Mouse (Mus musculus): ENCODE measurements around the gene Tmem94. TPM values are rescaled to one million over a fixed set of nuclear protein-coding genes. Genes with fewer than 3 reads are reported as not detected.

Gene Tmem94
- polyA plus RNA-seq, 1 experiment from 2014 or later = 15.4 TPM

- H3K27me3 ChIP-seq (replicated peaks; ENCODE audit: control insufficient read depth, insufficient read depth, low read length) = no peaks in the 10 kb centered on the region
- no peaks in the 10 kb centered on the region for H3K9me3 ChIP-seq (ENCODE audit: control insufficient read depth, low read length)
- no peak for DNase-seq (ENCODE audit: low spot score)
- WGBS = 48% methylated on average over 13 of the region's 13 CpGs
- H3K4me1 ChIP-seq (ENCODE audit: control insufficient read depth, insufficient read depth, low read length) = peaks cover 11% of the 10 kb centered on the region
- no peak overlapping the region for H3K27ac ChIP-seq (replicated peaks; ENCODE audit: low read depth, low read length)
- no peak overlapping the region for H3K4me2 ChIP-seq (ENCODE audit: low read depth, low read length)
- H3K36me3 ChIP-seq (ENCODE audit: control insufficient read depth, insufficient read depth, low read length) = no peaks in the 10 kb centered on the region
- no peak for ATAC-seq (ENCODE audit: low read depth)
- H3K4me3 ChIP-seq (ENCODE audit: low read depth, low read length) = no peak overlapping the region
- H3K9ac ChIP-seq (ENCODE audit: low read depth, low read length) = no peak overlapping the region
Observed at GRCm38 (mm10) chr11:115738275-115738885, 26.9 kb upstream of the Tmem94 start.

- 80% methylated on average over 11 of the region's 11 CpGs for WGBS
- Histone ChIP-seq H3K27me3 (replicated peaks; ENCODE audit: control insufficient read depth, insufficient read depth, low read length) (no peaks in the 10 kb centered on the region), H3K27ac (replicated peaks; ENCODE audit: low read depth, low read length) (no peak overlapping the region), H3K36me3 (ENCODE audit: control insufficient read depth, insufficient read depth, low read length) (no peaks in the 10 kb centered on the region), H3K9ac (ENCODE audit: low read depth, low read length) (no peak overlapping the region), H3K9me3 (ENCODE audit: control insufficient read depth, low read length) (no peaks in the 10 kb centered on the region), H3K4me1 (ENCODE audit: control insufficient read depth, insufficient read depth, low read length) (peaks cover 7% of the 10 kb centered on the region), H3K4me2 (ENCODE audit: low read depth, low read length) (no peak overlapping the region), H3K4me3 (ENCODE audit: low read depth, low read length) (no peak overlapping the region)
- no peak for DNase-seq (ENCODE audit: low spot score)
- no peak for ATAC-seq (ENCODE audit: low read depth)
Observed at GRCm38 (mm10) chr11:115741070-115741469, 24.2 kb upstream of the Tmem94 start.

GRCm38 (mm10) chr11:115742926-115743325, 22.3 kb upstream of the Tmem94 start:
- H3K27ac ChIP-seq (replicated peaks; ENCODE audit: low read depth, low read length) = no peak overlapping the region
- H3K36me3 ChIP-seq (ENCODE audit: control insufficient read depth, insufficient read depth, low read length) = no peaks in the 10 kb centered on the region
- no peaks in the 10 kb centered on the region for H3K27me3 ChIP-seq (replicated peaks; ENCODE audit: control insufficient read depth, insufficient read depth, low read length)
- H3K9me3 ChIP-seq (ENCODE audit: control insufficient read depth, low read length) = no peaks in the 10 kb centered on the region
- peaks cover 7% of the 10 kb centered on the region for H3K4me1 ChIP-seq (ENCODE audit: control insufficient read depth, insufficient read depth, low read length)
- no peak overlapping the region for H3K9ac ChIP-seq (ENCODE audit: low read depth, low read length)
- no peak for DNase-seq (ENCODE audit: low spot score)
- H3K4me2 ChIP-seq (ENCODE audit: low read depth, low read length) = no peak overlapping the region
- WGBS = 82% methylated on average over 9 of the region's 9 CpGs
- no peak for ATAC-seq (ENCODE audit: low read depth)
- no peak overlapping the region for H3K4me3 ChIP-seq (ENCODE audit: low read depth, low read length)

- no peaks in the 10 kb centered on the region for H3K9me3 ChIP-seq (ENCODE audit: control insufficient read depth, low read length)
- WGBS = 81% methylated on average over 5 of the region's 5 CpGs
- no peak overlapping the region for H3K27ac ChIP-seq (replicated peaks; ENCODE audit: low read depth, low read length)
Observed at GRCm38 (mm10) chr11:115744385-115744784, 20.8 kb upstream of the Tmem94 start.

GRCm38 (mm10) chr11:115746109-115746508, 19.1 kb upstream of the Tmem94 start:
- Histone ChIP-seq H3K9ac (ENCODE audit: low read depth, low read length) (no peak overlapping the region), H3K27me3 (replicated peaks; ENCODE audit: control insufficient read depth, insufficient read depth, low read length) (no peaks in the 10 kb centered on the region), H3K4me1 (ENCODE audit: control insufficient read depth, insufficient read depth, low read length) (no peaks in the 10 kb centered on the region), H3K4me3 (ENCODE audit: low read depth, low read length) (no peak overlapping the region), H3K9me3 (ENCODE audit: control insufficient read depth, low read length) (no peaks in the 10 kb centered on the region), H3K36me3 (ENCODE audit: control insufficient read depth, insufficient read depth, low read length) (no peaks in the 10 kb centered on the region), H3K4me2 (ENCODE audit: low read depth, low read length) (no peak overlapping the region), H3K27ac (replicated peaks; ENCODE audit: low read depth, low read length) (no peak overlapping the region)
- 73% methylated on average over 1 of the region's 1 CpGs for WGBS
- DNase-seq (ENCODE audit: low spot score) (no peak), ATAC-seq (ENCODE audit: low read depth) (no peak)

More at GRCm38 (mm10) chr11:115744385-115744784, 20.8 kb upstream of the Tmem94 start:
- no peaks in the 10 kb centered on the region for H3K36me3 ChIP-seq (ENCODE audit: control insufficient read depth, insufficient read depth, low read length)
- no peak overlapping the region for H3K9ac ChIP-seq (ENCODE audit: low read depth, low read length)
- no peak overlapping the region for H3K4me3 ChIP-seq (ENCODE audit: low read depth, low read length)
- no peaks in the 10 kb centered on the region for H3K27me3 ChIP-seq (replicated peaks; ENCODE audit: control insufficient read depth, insufficient read depth, low read length)
- no peak overlapping the region for H3K4me2 ChIP-seq (ENCODE audit: low read depth, low read length)
- H3K4me1 ChIP-seq (ENCODE audit: control insufficient read depth, insufficient read depth, low read length) = no peaks in the 10 kb centered on the region
- DNase-seq (ENCODE audit: low spot score) (no peak), ATAC-seq (ENCODE audit: low read depth) (no peak)

GRCm38 (mm10) chr11:115746762-115747161, 18.5 kb upstream of the Tmem94 start:
- no peaks in the 10 kb centered on the region for H3K9me3 ChIP-seq (ENCODE audit: control insufficient read depth, low read length)
- no peak overlapping the region for H3K4me3 ChIP-seq (ENCODE audit: low read depth, low read length)
- DNase-seq (ENCODE audit: low spot score) = no peak
- ATAC-seq (ENCODE audit: low read depth) = no peak
- no peaks in the 10 kb centered on the region for H3K36me3 ChIP-seq (ENCODE audit: control insufficient read depth, insufficient read depth, low read length)
- WGBS = 55% methylated on average over 8 of the region's 8 CpGs
- H3K4me1 ChIP-seq (ENCODE audit: control insufficient read depth, insufficient read depth, low read length) = no peaks in the 10 kb centered on the region
- no peak overlapping the region for H3K4me2 ChIP-seq (ENCODE audit: low read depth, low read length)
- no peaks in the 10 kb centered on the region for H3K27me3 ChIP-seq (replicated peaks; ENCODE audit: control insufficient read depth, insufficient read depth, low read length)
- no peak overlapping the region for H3K9ac ChIP-seq (ENCODE audit: low read depth, low read length)
- no peak overlapping the region for H3K27ac ChIP-seq (replicated peaks; ENCODE audit: low read depth, low read length)

- Histone ChIP-seq H3K9me3 (ENCODE audit: control insufficient read depth, low read length) (no peaks in the 10 kb centered on the region), H3K36me3 (ENCODE audit: control insufficient read depth, insufficient read depth, low read length) (no peaks in the 10 kb centered on the region), H3K9ac (ENCODE audit: low read depth, low read length) (0 out of 2 replicates have a peak overlapping the region, but pooled peaks have one; percentile 25), H3K4me2 (ENCODE audit: low read depth, low read length) (peak overlapping the region; percentile 45), H3K27me3 (replicated peaks; ENCODE audit: control insufficient read depth, insufficient read depth, low read length) (no peaks in the 10 kb centered on the region), H3K4me1 (ENCODE audit: control insufficient read depth, insufficient read depth, low read length) (no peaks in the 10 kb centered on the region), H3K4me3 (ENCODE audit: low read depth, low read length) (peak overlapping the region; percentile 6; the same call in 1 of the 2 replicates), H3K27ac (replicated peaks; ENCODE audit: low read depth, low read length) (no peak overlapping the region)
- 11% methylated on average over 8 of the region's 15 CpGs for WGBS
- no peak for ATAC-seq (ENCODE audit: low read depth)
- no peak for DNase-seq (ENCODE audit: low spot score)
Observed at GRCm38 (mm10) chr11:115747351-115747750, 17.9 kb upstream of the Tmem94 start.

- Histone ChIP-seq H3K4me1 (ENCODE audit: control insufficient read depth, insufficient read depth, low read length) (no peaks in the 10 kb centered on the region), H3K4me2 (ENCODE audit: low read depth, low read length) (no peak overlapping the region), H3K27me3 (replicated peaks; ENCODE audit: control insufficient read depth, insufficient read depth, low read length) (no peaks in the 10 kb centered on the region), H3K4me3 (ENCODE audit: low read depth, low read length) (no peak overlapping the region), H3K27ac (replicated peaks; ENCODE audit: low read depth, low read length) (no peak overlapping the region), H3K36me3 (ENCODE audit: control insufficient read depth, insufficient read depth, low read length) (no peaks in the 10 kb centered on the region), H3K9ac (ENCODE audit: low read depth, low read length) (no peak overlapping the region), H3K9me3 (ENCODE audit: control insufficient read depth, low read length) (no peaks in the 10 kb centered on the region)
- no peak for ATAC-seq (ENCODE audit: low read depth)
- no peak for DNase-seq (ENCODE audit: low spot score)
- 88% methylated on average over 5 of the region's 5 CpGs for WGBS
Observed at GRCm38 (mm10) chr11:115749834-115750233, 15.4 kb upstream of the Tmem94 start.

- H3K27ac ChIP-seq (replicated peaks; ENCODE audit: low read depth, low read length) = no peak overlapping the region
- H3K4me2 ChIP-seq (ENCODE audit: low read depth, low read length) = no peak overlapping the region
- no peak overlapping the region for H3K9ac ChIP-seq (ENCODE audit: low read depth, low read length)
- H3K4me3 ChIP-seq (ENCODE audit: low read depth, low read length) = no peak overlapping the region
- no peaks in the 10 kb centered on the region for H3K27me3 ChIP-seq (replicated peaks; ENCODE audit: control insufficient read depth, insufficient read depth, low read length)
- DNase-seq (ENCODE audit: low spot score) (no peak), ATAC-seq (ENCODE audit: low read depth) (no peak)
- H3K9me3 ChIP-seq (ENCODE audit: control insufficient read depth, low read length) = no peaks in the 10 kb centered on the region
- H3K36me3 ChIP-seq (ENCODE audit: control insufficient read depth, insufficient read depth, low read length) = no peaks in the 10 kb centered on the region
- 69% methylated on average over 2 of the region's 2 CpGs for WGBS
- H3K4me1 ChIP-seq (ENCODE audit: control insufficient read depth, insufficient read depth, low read length) = no peaks in the 10 kb centered on the region
Observed at GRCm38 (mm10) chr11:115751725-115752124, 13.5 kb upstream of the Tmem94 start.
